Mouse (Mus musculus) left cerebral cortex, adult 9 months (tissue): ENCODE results near the gene Srcap.
"Not testable (repeated sequence)": the region's sequence is repeated elsewhere in the genome, so short reads cannot be mapped to it uniquely, and the experiment has no call there.

ENCODE experiments used
- DNase-seq, 2 experiments: peaks; one replicate each; pipeline ENCODE4 v3.0.0; 2022; ENCODE audit warnings: low spot score in 2 of 2

Gene Srcap

GRCm38 (mm10) chr7:127511808-127512230 lies at the start of gene Srcap:
Srcap (plus strand) TSS chr7:127511983.
- peak; percentile 93 to 96 for DNase-seq

GRCm38 (mm10) chr7:127465191-127465590 lies 46.6 kb upstream of the Srcap start:
- no peak for DNase-seq

- not testable (repeated sequence) for DNase-seq
Observed at GRCm38 (mm10) chr7:127465670-127466069, 46.1 kb upstream of the Srcap start.

GRCm38 (mm10) chr7:127466606-127467005 lies 45.2 kb upstream of the Srcap start:
- DNase-seq = no peak

- no peak for DNase-seq
Observed at GRCm38 (mm10) chr7:127470011-127470715, 41.6 kb upstream of the Srcap start.

- DNase-seq = peak; percentile 94 to 96
Observed at GRCm38 (mm10) chr7:127470743-127471645, 40.8 kb upstream of the Srcap start.

GRCm38 (mm10) chr7:127471646-127472010 lies 40.2 kb upstream of the Srcap start:
- DNase-seq = no peak

GRCm38 (mm10) chr7:127472060-127472459 lies 39.7 kb upstream of the Srcap start:
- DNase-seq = no peak

GRCm38 (mm10) chr7:127473705-127474104 lies 38.1 kb upstream of the Srcap start:
- no peak for DNase-seq

GRCm38 (mm10) chr7:127474378-127475070 lies 37.3 kb upstream of the Srcap start:
- DNase-seq = no peak

- DNase-seq = no peak
Observed at GRCm38 (mm10) chr7:127475186-127475740, 36.5 kb upstream of the Srcap start.

GRCm38 (mm10) chr7:127476336-127476735 lies 35.4 kb upstream of the Srcap start:
- DNase-seq = no peak

GRCm38 (mm10) chr7:127476855-127477254 lies 34.9 kb upstream of the Srcap start:
- DNase-seq = no peak

- DNase-seq = peak; percentile 99 to 100
Observed at GRCm38 (mm10) chr7:127477687-127478634, 33.8 kb upstream of the Srcap start.

- peak; percentile 92 to 97 for DNase-seq
Observed at GRCm38 (mm10) chr7:127478635-127479317, 33.0 kb upstream of the Srcap start, which contains the start of gene Fbrs. Fbrs (plus strand) TSS chr7:127479199.

- DNase-seq = no peak
Observed at GRCm38 (mm10) chr7:127479318-127480225, 32.2 kb upstream of the Srcap start.

GRCm38 (mm10) chr7:127480321-127480720 lies 31.5 kb upstream of the Srcap start:
- no peak for DNase-seq

GRCm38 (mm10) chr7:127485416-127485815 lies 26.4 kb upstream of the Srcap start:
- no peak for DNase-seq

GRCm38 (mm10) chr7:127488364-127488763 lies 23.4 kb upstream of the Srcap start:
- DNase-seq = not testable (repeated sequence)
